Mouse (Mus musculus) heart, adult 8-10 months (tissue): ENCODE data around the gene Adipor2. TPM values are rescaled to one million over a fixed set of nuclear protein-coding genes. Genes with fewer than 3 reads are reported as not detected.
"Not testable (repeated sequence)": the region's sequence is repeated elsewhere in the genome, so short reads cannot be mapped to it uniquely, and the experiment has no call there.

ENCODE experiments used
- DNase-seq: peaks from one replicate; pipeline ENCODE4 v3.0.0; 2022; ENCODE audit warnings: low spot score
- total RNA-seq, 4 experiments: library from RNA; stranded (reverse); gene quantifications; 2 replicates each; pipeline ENCODE4 v1.2.4; 2022

The Adipor2 gene
- 10 to 100 TPM; 53.7 to 69.1 (median 61.2) TPM for total RNA-seq

GRCm38 (mm10) chr6:119417354-119417753 is at the start of gene Adipor2:
Adipor2 (minus strand) TSS chr6:119417704.
- DNase-seq: peak; percentile 78

- DNase-seq: no peak
Observed at GRCm38 (mm10) chr6:119466161-119466560, 48.7 kb upstream of the Adipor2 start.

GRCm38 (mm10) chr6:119460391-119460790 is 42.9 kb upstream of the Adipor2 start:
- no peak for DNase-seq

- no peak for DNase-seq
Observed at GRCm38 (mm10) chr6:119459041-119459440, 41.5 kb upstream of the Adipor2 start.

GRCm38 (mm10) chr6:119458166-119458565 is 40.7 kb upstream of the Adipor2 start:
- no peak for DNase-seq

- no peak for DNase-seq
Observed at GRCm38 (mm10) chr6:119451981-119452499, 34.5 kb upstream of the Adipor2 start.

GRCm38 (mm10) chr6:119450965-119451943 is 33.8 kb upstream of the Adipor2 start:
- no peak for DNase-seq

GRCm38 (mm10) chr6:119449060-119449499 is 31.6 kb upstream of the Adipor2 start:
- no peak for DNase-seq

GRCm38 (mm10) chr6:119448321-119449059 is 31.0 kb upstream of the Adipor2 start:
- DNase-seq: no peak

- no peak for DNase-seq
Observed at GRCm38 (mm10) chr6:119445671-119446607, 28.4 kb upstream of the Adipor2 start.

- peak; percentile 80 for DNase-seq
Observed at GRCm38 (mm10) chr6:119443742-119444645, 26.5 kb upstream of the Adipor2 start.

GRCm38 (mm10) chr6:119442729-119443128 is 25.2 kb upstream of the Adipor2 start:
- not testable (repeated sequence) for DNase-seq

- no peak for DNase-seq
Observed at GRCm38 (mm10) chr6:119437894-119438761, 20.6 kb upstream of the Adipor2 start.

- no peak for DNase-seq
Observed at GRCm38 (mm10) chr6:119434394-119434793, 16.9 kb upstream of the Adipor2 start.

GRCm38 (mm10) chr6:119431751-119432324 is 14.3 kb upstream of the Adipor2 start:
- no peak for DNase-seq

GRCm38 (mm10) chr6:119430508-119430907 is 13.0 kb upstream of the Adipor2 start:
- peak; percentile 76 for DNase-seq

GRCm38 (mm10) chr6:119429311-119429710 is 11.8 kb upstream of the Adipor2 start:
- no peak for DNase-seq

- DNase-seq: no peak
Observed at GRCm38 (mm10) chr6:119428611-119429010, 11.1 kb upstream of the Adipor2 start.

- no peak for DNase-seq
Observed at GRCm38 (mm10) chr6:119421001-119421400, 3.5 kb upstream of the Adipor2 start.
